Mouse (Mus musculus) liver, embryonic 14.5 days (tissue): ENCODE measurements at regions not wholly inside any gene's neighbourhood (a gene's known extent, or its start where the extent isn't known, plus 50 kb on each side); places are given as distances from the start of the nearest gene placed in this dataset.

Experiments
- ATAC-seq: fragments of 200-750 bp; cut with Nextera tagmentation; 2 replicates; pipeline ENCODE4 v1.8.0; 2017; ENCODE audit warnings: moderate number of reproducible peaks, mild to moderate bottlenecking, moderate library complexity; ENCODE audit not compliant: insufficient read depth
- DNase-seq, 3 experiments: peaks; one replicate each; pipeline ENCODE4 v3.0.0-alpha.2; 2012 to 2013; ENCODE audit warnings: low read depth in 3 of 3, low spot score in 3 of 3
- H3K27ac ChIP-seq: fragments of 300-500 bp; sonication (generic); 2 replicates; pipeline ENCODE4 v1.5.1; 2014; ENCODE audit warnings: moderate library complexity, mild to moderate bottlenecking, control low read depth, inconsistent platforms
- H3K27me3 ChIP-seq: fragments of 300-500 bp; sonication (generic); 2 replicates; pipeline ENCODE4 v1.6.1; 2014; ENCODE audit warnings: mild to moderate bottlenecking, low read length, moderate library complexity; ENCODE audit not compliant: control insufficient read depth, insufficient read depth
- H3K36me3 ChIP-seq: fragments of 300-500 bp; sonication (generic); replicated peaks from 2 replicates; pipeline ENCODE4 v1.6.1; 2014; ENCODE audit warnings: low read depth; ENCODE audit not compliant: control insufficient read depth, insufficient read depth
- H3K4me1 ChIP-seq, 2 experiments: fragments of 200-500 bp in 1 of 2; fragments of 300-500 bp in 1 of 2; sonication (generic) in 1 of 2; replicated peaks; 2 replicates each; pipeline ENCODE4 v1.6.1; 2012 to 2014; ENCODE audit warnings: antibody characterized with exemption in 1 of 2, inconsistent platforms in 1 of 2, low read length in 1 of 2; ENCODE audit not compliant: control insufficient read depth in 2 of 2, insufficient read depth in 2 of 2
- H3K4me2 ChIP-seq: fragments of 300-500 bp; sonication (generic); 2 replicates; pipeline ENCODE4 v1.6.1; 2014; ENCODE audit warnings: low read depth, mild to moderate bottlenecking, control low read depth, moderate library complexity
- H3K4me3 ChIP-seq, 2 experiments: fragments of 200-500 bp in 1 of 2; fragments of 300-500 bp in 1 of 2; sonication (generic) in 1 of 2; 2 replicates each; pipeline ENCODE4 v1.5.1; 2012 to 2014; ENCODE audit warnings: low read depth in 2 of 2, low read length in 2 of 2, mild to moderate bottlenecking in 2 of 2, control low read depth in 1 of 2, inconsistent platforms in 1 of 2, moderate library complexity in 1 of 2; ENCODE audit not compliant: insufficient read depth in 1 of 2
- H3K9ac ChIP-seq: fragments of 300-500 bp; sonication (generic); replicated peaks from 2 replicates; pipeline ENCODE4 v1.6.1; 2014; ENCODE audit warnings: mild to moderate bottlenecking, control low read depth, moderate library complexity
- H3K9me3 ChIP-seq: fragments of 300-500 bp; sonication (generic); 2 replicates; pipeline ENCODE4 v1.6.1; 2016; ENCODE audit warnings: low read length, mixed read lengths; ENCODE audit not compliant: control insufficient read depth
- CTCF ChIP-seq: IDR thresholded peaks from 2 replicates; pipeline ENCODE4 v1.5.1; 2016; ENCODE audit warnings: antibody characterized with exemption, low read depth, control low read depth
- EP300 ChIP-seq: IDR thresholded peaks from 2 replicates; pipeline ENCODE4 v1.6.1; 2016; ENCODE audit warnings: antibody characterized with exemption, low read depth
- WGBS: fragments of 180-500 bp; shearing (Covaris S2); extraction: QIAGEN DNeasy Blood & Tissue Kit; methylation state at CpG from one replicate; pipeline ENCODE4 v1.1.7; 2014; ENCODE audit not compliant: insufficient replicate concordance; 5-methylcytosine and 5-hydroxymethylcytosine counted together

DNA sequence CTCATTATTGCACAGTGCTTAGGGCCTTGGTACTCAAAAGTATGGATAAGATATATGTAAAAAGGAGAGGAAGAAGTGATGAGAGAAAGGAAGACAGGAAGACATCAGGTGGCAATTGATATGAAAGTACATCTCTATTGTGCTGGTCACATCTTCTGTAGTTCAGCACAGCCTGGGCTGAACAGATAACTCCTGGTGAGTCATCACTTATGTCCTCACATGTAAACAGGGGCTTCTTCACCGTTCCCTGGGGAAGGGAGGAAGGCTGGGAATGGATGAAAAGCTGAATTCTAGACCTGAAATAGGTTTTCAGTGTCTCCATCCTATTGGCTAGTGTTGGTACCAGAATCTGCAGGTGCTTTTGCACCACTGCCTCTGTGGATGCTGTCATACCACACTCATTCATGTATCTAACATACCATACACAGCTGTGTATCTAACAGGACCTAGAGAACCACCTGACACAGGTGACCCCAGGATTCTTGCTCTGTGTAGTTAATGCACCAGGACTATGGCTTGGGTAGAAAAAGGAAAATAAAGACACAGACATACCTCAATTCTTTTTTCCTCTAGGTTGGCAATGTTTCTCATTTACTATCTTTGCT is 234.4 kb upstream of the Zeb2 start:
- H3K36me3 ChIP-seq, result no peaks in the 10 kb centered on the region
- 8% methylated on average over 1 of the region's 1 CpGs for WGBS
- no peak overlapping the region for H3K4me2 ChIP-seq
- no peak overlapping the region for H3K27ac ChIP-seq
- no peaks in the 10 kb centered on the region for H3K9me3 ChIP-seq
- no peaks in the 10 kb centered on the region for H3K27me3 ChIP-seq
- no peak overlapping the region for H3K4me3 ChIP-seq
- peak; percentile 80 for TF ChIP-seq EP300
- no peak for TF ChIP-seq CTCF
- H3K9ac ChIP-seq, result no peak overlapping the region
- H3K4me1 ChIP-seq, result peaks cover 4 to 14% of the 10 kb centered on the region in 2 experiments
- ATAC-seq (peak; percentile 90), DNase-seq (peak in 1 of 3 experiments; percentile 14)

GRCm38 (mm10) chr2:45346358-45346757 is 229.2 kb upstream of the Zeb2 start:
- DNase-seq, result no peak
- Histone ChIP-seq H3K4me1 (peaks cover 0 to 9% of the 10 kb centered on the region in 2 experiments; a peak in 3 of 4 replicates), H3K9ac (no peak overlapping the region), H3K4me2 (no peak overlapping the region), H3K27ac (no peak overlapping the region), H3K27me3 (no peaks in the 10 kb centered on the region), H3K9me3 (no peaks in the 10 kb centered on the region), H3K36me3 (no peaks in the 10 kb centered on the region), H3K4me3 (no peak overlapping the region)
- WGBS, result 48% methylated on average over 5 of the region's 5 CpGs
- no peak for ATAC-seq
- TF ChIP-seq EP300, result no peak
- TF ChIP-seq CTCF, result no peak

DNA sequence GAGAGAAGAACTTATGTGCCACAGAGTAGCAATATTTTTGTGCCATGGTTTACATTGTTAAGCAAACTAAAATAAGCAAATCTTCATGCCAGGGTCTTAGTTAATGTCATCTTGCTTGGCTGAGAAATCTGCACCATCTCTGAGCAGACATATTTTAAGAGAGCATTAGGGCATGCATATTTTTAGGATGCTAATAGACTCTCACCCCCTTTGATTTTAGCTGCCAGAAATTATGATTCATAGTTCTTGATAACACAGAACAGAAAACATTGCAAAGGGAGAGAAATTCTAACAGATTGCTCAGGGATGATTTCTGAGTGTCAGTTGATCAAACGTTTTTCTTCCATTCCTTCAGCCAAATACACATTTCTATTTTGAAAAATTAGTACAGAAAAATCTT is 222.7 kb upstream of the Zeb2 start:
- no peaks in the 10 kb centered on the region for H3K27me3 ChIP-seq
- DNase-seq (no peak), ATAC-seq (no peak)
- 40% methylated on average over 1 of the region's 1 CpGs for WGBS
- H3K27ac ChIP-seq, result no peak overlapping the region
- TF ChIP-seq CTCF, result no peak
- no peak for TF ChIP-seq EP300
- no peak overlapping the region for H3K9ac ChIP-seq
- H3K4me1 ChIP-seq, result no peaks in the 10 kb centered on the region
- H3K4me3 ChIP-seq, result no peak overlapping the region
- H3K36me3 ChIP-seq, result no peaks in the 10 kb centered on the region
- no peak overlapping the region for H3K4me2 ChIP-seq
- no peaks in the 10 kb centered on the region; the same call in 1 of the 2 replicates for H3K9me3 ChIP-seq

DNA sequence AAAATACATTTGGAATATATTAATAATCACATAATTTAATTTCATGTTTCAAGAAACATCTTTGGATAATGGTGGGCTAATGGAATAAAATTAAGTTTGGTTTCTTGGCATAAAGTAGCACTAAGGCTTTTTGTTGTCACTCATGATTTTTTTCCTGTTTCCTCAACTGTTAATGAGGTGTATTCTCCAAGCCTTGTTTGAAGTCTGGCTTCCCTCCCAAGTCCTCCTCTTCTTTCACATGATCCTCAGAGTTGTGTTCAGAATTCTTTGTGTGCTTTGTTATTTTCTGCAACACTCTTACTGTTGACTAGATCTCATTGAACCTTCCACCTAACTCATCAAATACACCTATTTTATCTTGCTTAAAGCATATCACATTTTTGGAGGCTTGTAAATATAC is 221.6 kb upstream of the Zeb2 start:
- Histone ChIP-seq H3K9ac (no peak overlapping the region), H3K27me3 (no peaks in the 10 kb centered on the region), H3K4me2 (no peak overlapping the region), H3K36me3 (no peaks in the 10 kb centered on the region), H3K4me3 (no peak overlapping the region), H3K27ac (no peak overlapping the region), H3K9me3 (no peaks in the 10 kb centered on the region; the same call in 1 of the 2 replicates), H3K4me1 (no peaks in the 10 kb centered on the region)
- ATAC-seq (no peak), DNase-seq (no peak)
- TF ChIP-seq EP300, result no peak
- TF ChIP-seq CTCF, result no peak

DNA sequence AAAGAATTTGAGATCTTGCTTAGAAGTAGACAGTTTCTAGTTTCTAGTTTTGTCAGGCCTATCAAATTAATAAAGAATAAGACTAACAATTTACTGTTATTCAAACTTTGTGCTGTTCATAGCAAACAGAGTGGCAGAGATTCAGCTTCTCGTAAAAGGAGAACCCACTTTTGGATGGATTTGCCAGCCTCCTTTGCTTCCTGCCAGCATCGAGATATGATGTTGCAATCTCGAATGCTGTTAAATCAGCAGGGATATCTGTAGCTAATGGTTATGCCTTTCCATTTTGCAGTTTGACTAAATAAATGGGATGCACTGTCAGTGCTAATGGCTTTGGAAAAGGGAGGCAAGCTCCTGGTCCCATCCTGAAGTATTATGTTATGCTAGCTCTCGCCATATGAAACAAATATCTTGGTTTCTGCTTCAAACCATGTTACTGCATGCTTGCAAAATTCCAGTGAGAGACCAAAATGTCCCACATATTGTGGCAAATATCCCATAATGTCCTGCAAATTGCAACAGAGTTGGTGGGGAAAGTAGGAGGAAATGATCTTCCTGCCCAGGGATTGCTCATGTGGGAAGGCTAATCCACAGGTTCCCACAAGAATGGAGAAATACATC is 199.9 kb upstream of the Zeb2 start:
- Histone ChIP-seq H3K4me1 (no peaks in the 10 kb centered on the region), H3K4me2 (no peak overlapping the region), H3K36me3 (no peaks in the 10 kb centered on the region), H3K27ac (no peak overlapping the region), H3K9ac (no peak overlapping the region), H3K9me3 (no peaks in the 10 kb centered on the region), H3K27me3 (no peaks in the 10 kb centered on the region), H3K4me3 (no peak overlapping the region)
- TF ChIP-seq CTCF, result no peak
- TF ChIP-seq EP300, result no peak
- DNase-seq (no peak), ATAC-seq (no peak)
- WGBS, result 45% methylated on average over 4 of the region's 4 CpGs
